Mouse (Mus musculus): ENCODE data around the gene Ftl1. TPM values are rescaled to one million over a fixed set of nuclear protein-coding genes. Genes with fewer than 3 reads are reported as not detected.

The Ftl1 gene
- polyA plus RNA-seq, 1 experiment = 2,413 TPM

- no peak overlapping the region for H3K4me2 ChIP-seq (ENCODE audit: low read depth)
- H3ac ChIP-seq (ENCODE audit: control insufficient read depth, insufficient read length) = no peak overlapping the region
- no peaks in the 10 kb centered on the region for H3K27me3 ChIP-seq (ENCODE audit: control insufficient read depth, insufficient read depth, insufficient read length)
- no peak for TF ChIP-seq MAX (IDR thresholded peaks at IDR 0.05; ENCODE audit: low read depth)
- TF ChIP-seq USF1 (IDR thresholded peaks at IDR 0.05; ENCODE audit: low read depth) = no peak
- no peak for TF ChIP-seq E2F4 (IDR thresholded peaks at IDR 0.05; ENCODE audit: insufficient read depth)
- no peak for TF ChIP-seq MYOG (IDR thresholded peaks at IDR 0.05; ENCODE audit: control insufficient read depth in 1 of 3, insufficient read depth in 1 of 3, insufficient read length in 2 of 3, low read depth in 2 of 3)
- TF ChIP-seq TCF3 (IDR thresholded peaks at IDR 0.05; ENCODE audit: insufficient read length, low read depth) = no peak
- no peak for TF ChIP-seq CEBPB (IDR thresholded peaks at IDR 0.05; ENCODE audit: insufficient read depth, poor library complexity, severe bottlenecking)
- TF ChIP-seq POLR2AphosphoS2 (IDR thresholded peaks at IDR 0.05; ENCODE audit: insufficient read length, low read depth) = no peak
- no peak for TF ChIP-seq REST (IDR thresholded peaks at IDR 0.05; ENCODE audit: insufficient read depth, insufficient read length)
- TF ChIP-seq SRF (IDR thresholded peaks at IDR 0.05; ENCODE audit: control insufficient read depth, insufficient read length, low read depth) = no peak
- TF ChIP-seq MYOD1 (IDR thresholded peaks at IDR 0.05; ENCODE audit: control insufficient read depth in 1 of 3, insufficient read length in 2 of 3, low read depth in 2 of 3) = no peak
- no peak for TF ChIP-seq TCF12 (IDR thresholded peaks at IDR 0.05; ENCODE audit: insufficient read depth, poor library complexity, severe bottlenecking)
- TF ChIP-seq POLR2A (IDR thresholded peaks at IDR 0.05; ENCODE audit: insufficient read length, low read depth) = no peak
- no peaks in the 10 kb centered on the region for H3K79me2 ChIP-seq (ENCODE audit: control insufficient read depth, insufficient read depth)
- H3K36me3 ChIP-seq (ENCODE audit: control insufficient read depth, insufficient read depth) = no peaks in the 10 kb centered on the region
- H3K4me3 ChIP-seq = no peak overlapping the region
These were observed 19.1 kb upstream of the Ftl1 start for GRCm38 (mm10) chr7:45478774-45479173.

GRCm38 (mm10) chr7:45477003-45477402, 17.3 kb upstream of the Ftl1 start:
- no peak overlapping the region for H3K4me3 ChIP-seq
- H3K4me2 ChIP-seq (ENCODE audit: low read depth) = peak overlapping the region; percentile 64
- H3ac ChIP-seq (ENCODE audit: control insufficient read depth, insufficient read length) = no peak overlapping the region
- TF ChIP-seq POLR2AphosphoS2 (IDR thresholded peaks at IDR 0.05; ENCODE audit: insufficient read length, low read depth) (no peak), SRF (IDR thresholded peaks at IDR 0.05; ENCODE audit: control insufficient read depth, insufficient read length, low read depth) (no peak), E2F4 (IDR thresholded peaks at IDR 0.05; ENCODE audit: insufficient read depth) (no peak), MAX (IDR thresholded peaks at IDR 0.05; ENCODE audit: low read depth) (no peak), MYOG (IDR thresholded peaks at IDR 0.05; ENCODE audit: control insufficient read depth in 1 of 3, insufficient read depth in 1 of 3, insufficient read length in 2 of 3, low read depth in 2 of 3) (peak in 2 of 3 experiments; percentile 46 to 70), USF1 (IDR thresholded peaks at IDR 0.05; ENCODE audit: low read depth) (peak; percentile 69), REST (IDR thresholded peaks at IDR 0.05; ENCODE audit: insufficient read depth, insufficient read length) (no peak), MYOD1 (IDR thresholded peaks at IDR 0.05; ENCODE audit: control insufficient read depth in 1 of 3, insufficient read length in 2 of 3, low read depth in 2 of 3) (peak; percentile 42 to 53 (median 51)), CEBPB (IDR thresholded peaks at IDR 0.05; ENCODE audit: insufficient read depth, poor library complexity, severe bottlenecking) (no peak), POLR2A (IDR thresholded peaks at IDR 0.05; ENCODE audit: insufficient read length, low read depth) (no peak)
- no peaks in the 10 kb centered on the region for H3K36me3 ChIP-seq (ENCODE audit: control insufficient read depth, insufficient read depth)
- H3K27me3 ChIP-seq (ENCODE audit: control insufficient read depth, insufficient read depth, insufficient read length) = no peaks in the 10 kb centered on the region
- no peaks in the 10 kb centered on the region for H3K79me2 ChIP-seq (ENCODE audit: control insufficient read depth, insufficient read depth)

- Histone ChIP-seq H3ac (ENCODE audit: control insufficient read depth, insufficient read length) (no peak overlapping the region), H3K4me3 (no peak overlapping the region), H3K27me3 (ENCODE audit: control insufficient read depth, insufficient read depth, insufficient read length) (no peaks in the 10 kb centered on the region), H3K36me3 (ENCODE audit: control insufficient read depth, insufficient read depth) (no peaks in the 10 kb centered on the region), H3K79me2 (ENCODE audit: control insufficient read depth, insufficient read depth) (no peaks in the 10 kb centered on the region), H3K4me2 (ENCODE audit: low read depth) (no peak overlapping the region)
- TF ChIP-seq POLR2A (IDR thresholded peaks at IDR 0.05; ENCODE audit: insufficient read length, low read depth) (no peak), TCF3 (IDR thresholded peaks at IDR 0.05; ENCODE audit: insufficient read length, low read depth) (no peak), MYOG (IDR thresholded peaks at IDR 0.05; ENCODE audit: control insufficient read depth in 1 of 3, insufficient read depth in 1 of 3, insufficient read length in 2 of 3, low read depth in 2 of 3) (no peak), USF1 (IDR thresholded peaks at IDR 0.05; ENCODE audit: low read depth) (no peak), CEBPB (IDR thresholded peaks at IDR 0.05; ENCODE audit: insufficient read depth, poor library complexity, severe bottlenecking) (no peak), TCF12 (IDR thresholded peaks at IDR 0.05; ENCODE audit: insufficient read depth, poor library complexity, severe bottlenecking) (no peak), E2F4 (IDR thresholded peaks at IDR 0.05; ENCODE audit: insufficient read depth) (no peak), MYOD1 (IDR thresholded peaks at IDR 0.05; ENCODE audit: control insufficient read depth in 1 of 3, insufficient read length in 2 of 3, low read depth in 2 of 3) (no peak), REST (IDR thresholded peaks at IDR 0.05; ENCODE audit: insufficient read depth, insufficient read length) (no peak), POLR2AphosphoS2 (IDR thresholded peaks at IDR 0.05; ENCODE audit: insufficient read length, low read depth) (no peak), MAX (IDR thresholded peaks at IDR 0.05; ENCODE audit: low read depth) (no peak), SRF (IDR thresholded peaks at IDR 0.05; ENCODE audit: control insufficient read depth, insufficient read length, low read depth) (no peak)
These were observed 16.8 kb upstream of the Ftl1 start for GRCm38 (mm10) chr7:45476453-45476852.

GRCm38 (mm10) chr7:45475291-45475969, 15.7 kb upstream of the Ftl1 start:
- no peaks in the 10 kb centered on the region for H3K27me3 ChIP-seq (ENCODE audit: control insufficient read depth, insufficient read depth, insufficient read length)
- H3K36me3 ChIP-seq (ENCODE audit: control insufficient read depth, insufficient read depth) = no peaks in the 10 kb centered on the region
- peak overlapping the region; percentile 80 for H3K4me2 ChIP-seq (ENCODE audit: low read depth)
- TF ChIP-seq MAX (IDR thresholded peaks at IDR 0.05; ENCODE audit: low read depth) = no peak
- no peak for TF ChIP-seq POLR2AphosphoS2 (IDR thresholded peaks at IDR 0.05; ENCODE audit: insufficient read length, low read depth)
- no peak for TF ChIP-seq MYOG (IDR thresholded peaks at IDR 0.05; ENCODE audit: control insufficient read depth in 1 of 3, insufficient read depth in 1 of 3, insufficient read length in 2 of 3, low read depth in 2 of 3)
- no peak for TF ChIP-seq USF1 (IDR thresholded peaks at IDR 0.05; ENCODE audit: low read depth)
- TF ChIP-seq POLR2A (IDR thresholded peaks at IDR 0.05; ENCODE audit: insufficient read length, low read depth) = peak; percentile 22
- no peak for TF ChIP-seq SRF (IDR thresholded peaks at IDR 0.05; ENCODE audit: control insufficient read depth, insufficient read length, low read depth)
- no peak for TF ChIP-seq CEBPB (IDR thresholded peaks at IDR 0.05; ENCODE audit: insufficient read depth, poor library complexity, severe bottlenecking)
- no peak for TF ChIP-seq MYOD1 (IDR thresholded peaks at IDR 0.05; ENCODE audit: control insufficient read depth in 1 of 3, insufficient read length in 2 of 3, low read depth in 2 of 3)
- H3ac ChIP-seq (ENCODE audit: control insufficient read depth, insufficient read length) = no peak overlapping the region
- no peaks in the 10 kb centered on the region for H3K79me2 ChIP-seq (ENCODE audit: control insufficient read depth, insufficient read depth)
- peak overlapping the region; percentile 1 for H3K4me3 ChIP-seq

All from myocyte (in vitro differentiated cells).